Mouse (Mus musculus) induced T-regulatory cell, adult 2 months (primary cell): Measurements from ENCODE around the gene Obscn.
"Not testable (repeated sequence)": the region's sequence is repeated elsewhere in the genome, so short reads cannot be mapped to it uniquely, and the experiment has no call there.

Experiments used
- DNase-seq: peaks from one replicate; pipeline ENCODE4 v3.0.0-alpha.2; 2012; ENCODE audit warnings: low read depth

The Obscn gene

GRCm38 (mm10) chr11:58959921-58960465, 176.2 kb downstream of the Obscn start:
- DNase-seq, result peak; percentile 94

DNA sequence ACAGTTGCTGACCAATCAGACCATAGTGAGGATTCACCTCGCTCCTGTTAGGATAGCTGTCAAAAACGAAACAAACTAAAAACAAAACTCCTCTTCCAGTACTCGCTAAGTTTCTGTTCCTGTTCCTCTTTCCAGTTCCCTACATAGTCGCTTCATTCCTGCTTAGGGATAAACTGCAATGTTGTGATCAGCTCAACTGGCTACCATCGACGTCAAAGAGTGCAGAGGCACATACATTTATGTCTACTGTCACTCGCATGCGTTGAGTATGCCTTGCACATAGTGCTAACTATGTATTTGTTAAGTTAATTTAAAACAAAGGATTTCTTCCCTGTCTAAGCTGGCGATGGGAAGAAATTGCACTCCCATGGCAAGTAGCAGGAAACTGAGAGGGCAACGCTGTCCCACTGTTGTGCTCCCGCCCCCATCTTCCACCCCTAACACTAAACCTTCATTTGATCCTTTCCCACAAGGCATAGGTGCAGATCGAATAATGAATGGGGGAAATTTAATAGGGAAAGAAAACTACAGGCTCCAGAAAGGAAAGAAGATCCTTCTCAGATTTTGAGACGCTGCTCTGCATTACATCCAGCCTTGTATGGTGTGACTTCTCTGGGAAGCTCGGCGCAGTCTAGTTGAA, 176.9 kb downstream of the Obscn start:
- DNase-seq, result peak; percentile 54

DNA sequence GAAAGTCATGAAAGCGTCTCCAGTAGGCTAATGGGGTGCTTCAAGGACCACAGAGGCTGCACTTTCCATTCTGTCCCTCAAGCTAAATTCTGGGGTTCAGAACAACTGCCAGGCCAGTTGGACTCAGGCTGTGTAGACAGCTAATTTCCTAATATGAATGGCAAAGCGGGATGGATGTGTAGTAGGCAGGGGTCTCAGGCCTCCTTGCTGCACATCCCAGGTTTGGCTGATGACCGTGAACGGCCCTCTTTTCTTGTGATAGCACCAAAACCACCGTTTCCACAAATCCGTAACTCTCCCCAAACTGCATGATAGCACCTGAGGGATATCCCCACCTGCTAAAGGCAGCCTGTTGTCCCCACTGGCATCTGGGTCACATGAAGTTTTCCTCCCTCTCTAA, 177.7 kb downstream of the Obscn start:
- no peak for DNase-seq

DNA sequence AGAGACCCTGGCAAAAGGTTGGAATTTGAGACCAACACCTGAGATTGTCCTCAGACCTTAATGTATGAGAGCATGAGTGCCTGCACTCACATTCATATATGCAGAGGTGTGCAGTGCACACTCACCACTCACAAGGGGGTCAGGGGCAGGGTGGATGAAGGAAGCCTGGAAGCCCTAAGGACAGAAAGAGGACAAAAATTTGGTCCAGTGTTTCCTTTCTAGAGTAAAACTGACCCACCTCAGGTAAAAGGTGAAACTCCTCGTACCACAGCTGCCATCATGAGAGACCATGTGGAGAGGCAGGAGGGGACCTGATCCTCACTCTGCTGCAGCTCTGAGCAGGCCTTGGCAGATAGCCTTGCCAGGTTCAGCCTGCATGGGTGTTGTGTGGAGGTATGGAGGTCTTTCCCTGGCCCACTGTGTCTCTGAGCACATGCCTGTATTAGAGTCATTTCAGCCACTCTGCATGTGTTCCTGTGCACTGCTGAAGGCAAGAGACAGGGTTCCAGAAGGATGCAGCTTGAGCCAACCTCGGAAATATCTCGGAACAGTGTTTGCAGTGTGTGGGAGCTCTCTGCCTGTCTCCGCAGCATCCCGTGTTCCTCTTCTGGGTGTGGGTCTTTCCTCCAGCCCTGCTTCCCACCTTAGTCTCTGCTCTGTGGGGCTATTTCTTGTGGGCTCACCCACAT, 178.8 kb downstream of the Obscn start:
- DNase-seq, result no peak

- DNase-seq, result no peak
Measured at GRCm38 (mm10) chr11:58955868-58956257, 180.3 kb downstream of the Obscn start.

DNA sequence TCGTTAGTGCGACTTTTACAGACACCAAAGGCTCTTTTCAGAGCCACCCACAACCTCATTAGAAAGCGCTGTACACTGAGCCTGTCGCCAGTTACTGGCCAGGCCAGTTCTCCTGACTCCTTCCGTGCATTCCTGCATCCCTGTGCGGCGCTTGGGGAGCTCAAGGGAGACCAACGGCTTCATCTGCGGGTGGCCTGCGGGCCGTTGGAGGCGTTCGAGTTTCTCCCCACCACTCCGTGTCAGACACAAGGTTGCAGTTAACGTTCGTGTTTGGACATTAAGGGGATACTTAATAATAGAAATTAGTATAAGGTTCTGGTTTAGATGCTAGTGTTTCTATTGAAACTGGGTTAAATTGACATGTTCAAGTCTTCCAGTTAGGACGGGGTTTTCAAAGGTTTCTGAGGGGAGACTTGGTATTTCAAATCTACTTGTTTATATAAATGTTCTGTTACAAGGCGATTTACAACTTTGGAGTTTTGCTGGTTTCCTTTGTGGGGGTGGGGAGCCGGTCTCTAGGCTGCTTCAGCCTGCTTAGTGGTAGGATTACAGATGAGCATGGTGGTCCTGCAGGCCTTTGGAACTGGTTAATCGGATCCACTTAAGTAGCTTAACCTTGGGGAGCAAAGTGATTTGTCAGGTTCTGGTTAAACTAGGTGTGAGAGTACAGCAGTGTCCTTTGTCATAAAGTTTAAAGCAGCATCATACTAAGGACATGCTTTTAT, 180.9 kb downstream of the Obscn start:
- DNase-seq, result peak; percentile 54

DNA sequence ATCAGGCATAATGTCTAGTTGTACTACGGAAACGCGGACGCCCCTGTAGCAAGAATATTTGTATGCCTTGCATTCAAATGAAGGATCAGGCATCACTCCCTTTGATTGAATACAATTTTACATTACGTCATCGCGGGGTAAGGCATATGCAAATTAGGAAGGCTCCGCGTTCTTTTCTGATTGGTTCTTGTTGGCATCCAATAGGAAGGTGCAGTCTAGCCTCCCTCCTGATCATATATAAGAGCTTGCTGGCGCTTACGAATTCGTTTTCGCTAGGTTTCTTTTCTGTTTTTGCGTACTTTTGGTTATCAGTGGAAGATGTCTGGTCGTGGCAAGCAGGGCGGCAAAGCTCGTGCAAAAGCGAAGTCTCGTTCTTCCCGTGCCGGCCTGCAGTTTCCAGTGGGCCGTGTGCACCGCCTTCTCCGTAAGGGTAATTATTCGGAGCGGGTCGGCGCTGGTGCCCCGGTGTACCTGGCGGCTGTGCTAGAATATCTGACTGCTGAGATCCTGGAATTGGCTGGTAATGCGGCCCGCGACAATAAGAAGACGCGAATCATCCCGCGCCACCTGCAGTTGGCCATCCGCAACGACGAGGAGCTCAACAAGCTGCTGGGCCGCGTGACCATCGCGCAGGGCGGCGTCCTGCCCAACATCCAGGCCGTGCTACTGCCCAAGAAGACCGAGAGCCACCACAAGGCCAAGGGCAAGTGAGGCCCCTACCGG, 181.6 kb downstream of the Obscn start, which contains the start of the genes Hist3h2a and Trim17:
TSS of gene Hist3h2a (plus strand) at position 266 of the 723 bp plus-strand sequence.
TSS of gene Trim17 (plus strand) at position 266 of the 723 bp plus-strand sequence.
- peak; percentile 98 for DNase-seq

GRCm38 (mm10) chr11:58954170-58954419, 182.1 kb downstream of the Obscn start:
- not testable (repeated sequence) for DNase-seq

- DNase-seq, result peak; percentile 82
Measured at GRCm38 (mm10) chr11:58953351-58954169, 182.6 kb downstream of the Obscn start.

GRCm38 (mm10) chr11:58951210-58951609, 185.0 kb downstream of the Obscn start:
- no peak for DNase-seq

GRCm38 (mm10) chr11:58949480-58950431, 186.4 kb downstream of the Obscn start:
- no peak for DNase-seq

- DNase-seq, result peak; percentile 91
Measured at GRCm38 (mm10) chr11:58948542-58949479, 187.4 kb downstream of the Obscn start, which contains the start of gene Hist3h2ba. Hist3h2ba (plus strand) TSS chr11:58948920.

DNA sequence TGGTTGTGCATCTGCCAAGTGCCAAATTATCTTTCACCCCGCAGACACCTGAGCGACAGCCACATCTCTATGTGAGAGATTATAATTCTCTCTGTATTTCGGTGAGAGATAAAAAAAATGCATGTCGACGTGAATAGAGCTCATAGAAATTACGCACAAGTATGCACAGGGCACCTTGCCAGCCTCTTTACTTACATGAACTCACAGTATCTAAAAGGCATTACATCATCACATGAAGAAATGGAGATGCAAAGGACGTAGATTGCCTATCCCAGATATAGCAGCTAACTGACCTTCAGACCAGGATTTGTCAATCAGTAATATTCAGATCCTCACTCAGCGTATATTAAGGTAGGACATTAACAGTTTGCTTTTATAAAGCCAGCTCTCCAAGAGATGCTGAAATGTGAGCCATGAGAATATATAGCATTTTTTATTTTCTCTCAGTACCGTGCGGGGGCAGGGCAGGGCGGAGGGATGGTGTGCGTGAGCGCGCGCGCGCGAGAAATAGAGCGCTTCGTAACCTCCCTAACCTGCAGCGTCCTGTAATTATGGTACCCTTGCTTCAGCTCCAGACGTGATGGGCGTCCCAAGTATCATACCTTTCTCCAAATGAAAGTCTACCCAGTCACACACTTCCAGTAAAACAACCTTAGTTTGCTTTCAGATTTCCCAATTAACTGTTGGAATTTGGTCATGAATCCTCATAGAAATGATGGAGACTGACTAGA, 188.2 kb downstream of the Obscn start:
- DNase-seq, result no peak

DNA sequence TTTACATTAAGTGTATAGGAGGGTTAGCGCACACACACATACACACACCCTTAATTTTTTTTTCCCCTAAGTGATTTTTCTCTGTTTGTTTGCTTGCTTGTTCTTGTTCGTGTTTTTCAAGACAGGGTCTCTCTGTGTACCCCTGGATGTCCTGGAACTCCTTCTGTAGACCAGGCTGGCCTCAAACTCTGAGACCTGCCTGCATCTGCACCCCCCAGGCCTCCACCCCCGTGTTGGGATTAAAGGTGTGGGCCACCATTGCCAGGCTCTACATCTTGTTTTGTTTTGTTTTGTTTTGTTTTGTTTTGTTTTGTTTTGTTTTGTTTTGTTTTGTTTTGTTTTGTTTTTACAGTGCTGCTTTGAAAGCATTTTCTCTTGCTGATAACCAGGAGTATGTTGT, 188.9 kb downstream of the Obscn start:
- DNase-seq, result no peak
